Mouse (Mus musculus): ENCODE data around the gene Mfsd14a.

DNA sequence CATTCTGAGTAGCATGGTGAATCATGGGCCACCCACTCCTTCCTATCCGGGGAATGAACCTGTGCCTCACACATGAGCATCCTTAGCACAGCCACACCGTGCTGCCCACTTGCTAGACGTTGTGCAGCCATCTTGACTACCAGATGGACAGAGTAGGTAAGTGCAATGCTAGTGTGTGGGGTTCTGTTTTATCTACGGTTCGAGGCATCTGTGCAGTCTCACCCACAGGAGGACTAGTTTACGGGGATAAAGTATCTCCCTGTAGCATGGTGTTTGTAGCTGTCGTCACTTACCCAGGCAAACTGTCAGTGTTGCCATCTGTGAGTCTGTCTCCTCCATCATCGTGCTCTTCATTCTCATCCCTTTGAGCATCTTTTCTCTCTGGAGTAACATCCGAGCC, 80.3 kb downstream of the Mfsd14a start:
- no peak for TF ChIP-seq CTCF (IDR thresholded peaks at IDR 0.05; ENCODE audit: insufficient read depth, low read length)
- TF ChIP-seq POLR2A (IDR thresholded peaks at IDR 0.05; ENCODE audit: borderline replicate concordance, extremely low read depth, low read depth, low read length): no peak
